Mouse (Mus musculus) erythroid progenitor cell, adult 5-6 weeks (primary cell): ENCODE results near the gene Asrgl1. TPM values are rescaled to one million over a fixed set of nuclear protein-coding genes. Genes with fewer than 3 reads are reported as not detected.
"Not testable (repeated sequence)": the region's sequence is repeated elsewhere in the genome, so short reads cannot be mapped to it uniquely, and the experiment has no call there.

Source experiments
- ATAC-seq: replicated peaks from 2 replicates; pipeline ENCODE4 v1.8.0; 2016; ENCODE audit warnings: moderate number of reproducible peaks, mild to moderate bottlenecking, moderate TSS enrichment, inconsistent platforms; ENCODE audit not compliant: poor library complexity, low FRiP score, severe bottlenecking
- total RNA-seq, 2 experiments: library from RNA; stranded (forward) in 1 of 2; stranded (reverse) in 1 of 2; fragments of 150-400 nt in 1 of 2; fragments of 186-747, 209-891 nt in 1 of 2; gene quantifications; 2 replicates each; pipeline versions ENCODE4 v1.2.3 to v1.2.4; 2015 to 2017; ENCODE audit warnings: low replicate concordance in 2 of 2

Asrgl1 gene
- total RNA-seq (2015; ENCODE audit: low replicate concordance) (6.5 and 13.0 TPM in 2 replicates), total RNA-seq (2017; ENCODE audit: low replicate concordance) (3.7 and 4.5 TPM in 2 replicates)

GRCm38 (mm10) chr19:9135512-9136331 lies at the start of gene Asrgl1:
Gene Asrgl1 (minus strand): TSS chr19:9135636.
- ATAC-seq, result peak; percentile 84

- ATAC-seq, result no peak
These were observed 10.8 kb upstream of the Asrgl1 start for GRCm38 (mm10) chr19:9146214-9146613.

- no peak for ATAC-seq
These were observed 8.2 kb upstream of the Asrgl1 start for GRCm38 (mm10) chr19:9143639-9144125.

- no peak for ATAC-seq
These were observed 7.8 kb upstream of the Asrgl1 start for GRCm38 (mm10) chr19:9143230-9143629.

GRCm38 (mm10) chr19:9140361-9140760 lies 4.9 kb upstream of the Asrgl1 start:
- not testable (repeated sequence) for ATAC-seq

- no peak for ATAC-seq
These were observed 1.7 kb upstream of the Asrgl1 start for GRCm38 (mm10) chr19:9137159-9137558.

- peak; percentile 79 for ATAC-seq
These were observed 507 bp downstream of the Asrgl1 start for GRCm38 (mm10) chr19:9134746-9135511.

- no peak for ATAC-seq
These were observed 5.4 kb downstream of the Asrgl1 start for GRCm38 (mm10) chr19:9129996-9130395.

- no peak for ATAC-seq
These were observed 6.8 kb downstream of the Asrgl1 start for GRCm38 (mm10) chr19:9128499-9129194.

GRCm38 (mm10) chr19:9123986-9124385 lies 11.4 kb downstream of the Asrgl1 start:
- ATAC-seq, result not testable (repeated sequence)

- ATAC-seq, result no peak
These were observed 13.0 kb downstream of the Asrgl1 start for GRCm38 (mm10) chr19:9122390-9122789.

- ATAC-seq, result no peak
These were observed 15.6 kb downstream of the Asrgl1 start for GRCm38 (mm10) chr19:9119655-9120425.

- ATAC-seq, result no peak
These were observed 18.2 kb downstream of the Asrgl1 start for GRCm38 (mm10) chr19:9117275-9117674.

- no peak for ATAC-seq
These were observed 19.2 kb downstream of the Asrgl1 start for GRCm38 (mm10) chr19:9116268-9116667.

- ATAC-seq, result no peak
These were observed 23.4 kb downstream of the Asrgl1 start for GRCm38 (mm10) chr19:9112043-9112442.

GRCm38 (mm10) chr19:9110182-9110869 lies 25.1 kb downstream of the Asrgl1 start:
- peak; percentile 77 for ATAC-seq

- no peak for ATAC-seq
These were observed 26.9 kb downstream of the Asrgl1 start for GRCm38 (mm10) chr19:9108536-9108935.

- ATAC-seq, result no peak
These were observed 28.1 kb downstream of the Asrgl1 start for GRCm38 (mm10) chr19:9107379-9107755.
